Mouse (Mus musculus) naive thymus-derived CD4-positive, alpha-beta T cell, adult 2 months (primary cell): Measurements from ENCODE around the gene Ccdc158.

Experiments used
- DNase-seq: peaks from one replicate; pipeline ENCODE4 v3.0.0-alpha.2; 2011; ENCODE audit warnings: low read depth

Gene Ccdc158

GRCm38 (mm10) chr5:92602691-92603690 lies 72.1 kb downstream of the Ccdc158 start, which contains the start of gene Stbd1:
Gene Stbd1 (plus strand): TSS chr5:92603041.
- DNase-seq: peak; percentile 43

GRCm38 (mm10) chr5:92599030-92599429 lies 76.0 kb downstream of the Ccdc158 start:
- no peak for DNase-seq

- no peak for DNase-seq
Measured at GRCm38 (mm10) chr5:92596865-92597264, 78.2 kb downstream of the Ccdc158 start.

- DNase-seq: no peak
Measured at GRCm38 (mm10) chr5:92595026-92595425, 80.0 kb downstream of the Ccdc158 start.

- no peak for DNase-seq
Measured at GRCm38 (mm10) chr5:92585932-92586331, 89.1 kb downstream of the Ccdc158 start.

GRCm38 (mm10) chr5:92579559-92579958 lies 95.5 kb downstream of the Ccdc158 start:
- no peak for DNase-seq

GRCm38 (mm10) chr5:92571232-92571631 lies 103.8 kb downstream of the Ccdc158 start:
- DNase-seq: no peak

GRCm38 (mm10) chr5:92562002-92562401 lies 113.1 kb downstream of the Ccdc158 start:
- no peak for DNase-seq

GRCm38 (mm10) chr5:92560201-92560600 lies 114.9 kb downstream of the Ccdc158 start:
- no peak for DNase-seq
